Mouse (Mus musculus) stomach, embryonic 16.5 days (tissue): ENCODE data around the gene Agmat. TPM values are rescaled to one million over a fixed set of nuclear protein-coding genes. Genes with fewer than 3 reads are reported as not detected.

ENCODE experiments used
- polyA plus RNA-seq: library from polyadenylated mRNA; unstranded; fragments of >200 nt; fragmentation: Nextera tagmentation; extraction: Ambion mirVana; gene quantifications from 2 replicates; pipeline ENCODE4 v1.2.1, GENCODE M21; 2015

Agmat gene
- polyA plus RNA-seq, 1 experiment from 2014 or later, result 8.0 TPM

Other genes starting within 250 kb of the Agmat start
- gene Spen, start 208.1 kb upstream of the Agmat start, polyA plus RNA-seq, result 6.2 and 7.2 TPM in 2 replicates
- gene Fblim1, start 140.6 kb upstream of the Agmat start, polyA plus RNA-seq, result 77.2 and 85.0 TPM in 2 replicates
- 2.7 and 3.8 TPM in 2 replicates for gene Tmem82, start 128.0 kb upstream of the Agmat start, polyA plus RNA-seq
- 0.62 and 1.6 TPM in 2 replicates for gene Slc25a34, start 122.9 kb upstream of the Agmat start, polyA plus RNA-seq
- 4.4 and 6.3 TPM in 2 replicates for gene Plekhm2, start 81.8 kb upstream of the Agmat start, polyA plus RNA-seq
- gene Rsc1a1, start 61.1 kb upstream of the Agmat start, polyA plus RNA-seq, result not detected in 2 replicates
- 18.8 and 19.7 TPM in 2 replicates for gene Ddi2, start 23.3 kb upstream of the Agmat start, polyA plus RNA-seq
- 4.5 and 4.7 TPM in 2 replicates for gene Dnajc16, start 44.3 kb downstream of the Agmat start, polyA plus RNA-seq
- 23.7 and 25.8 TPM in 2 replicates for gene Casp9, start 46.9 kb downstream of the Agmat start, polyA plus RNA-seq
- gene Cela2a, start 79.5 kb downstream of the Agmat start, polyA plus RNA-seq, result 754 and 1,267 TPM in 2 replicates
- 0.18 and 0.67 TPM in 2 replicates for gene Ctrc, start 99.7 kb downstream of the Agmat start, polyA plus RNA-seq
- gene Efhd2, start 128.2 kb downstream of the Agmat start, polyA plus RNA-seq, result 108 and 110 TPM in 2 replicates